Mouse (Mus musculus) spleen, adult 2 months (tissue): Measurements from ENCODE around the gene Serpine2.

Source experiments
- CTCF ChIP-seq: fragments of 200-500 bp; IDR thresholded peaks from 2 replicates; pipeline ENCODE4 v1.5.1; 2011; ENCODE audit warnings: mild to moderate bottlenecking, inconsistent platforms; ENCODE audit not compliant: insufficient read depth, insufficient read length, insufficient replicate concordance; ENCODE audit errors: extremely low read depth
- POLR2A ChIP-seq: fragments of 200-500 bp; IDR thresholded peaks from 2 replicates; pipeline ENCODE4 v1.6.1; 2011; ENCODE audit warnings: low read depth, low read length, inconsistent platforms

GRCm38 (mm10) chr1:79774164-79774780 lies 86.7 kb downstream of the Serpine2 start:
- TF ChIP-seq POLR2A (no peak), CTCF (no peak)
